Mouse (Mus musculus) right cerebral cortex, postnatal 10 days (tissue): ENCODE measurements at regions not wholly inside any gene's neighbourhood (a gene's known extent, or its start where the extent isn't known, plus 50 kb on each side); places are given as distances from the start of the nearest gene placed in this dataset.

Experiments
- DNase-seq, 2 experiments: peaks; one replicate each; pipeline ENCODE4 v3.0.0; 2021; ENCODE audit warnings: low spot score in 2 of 2

- no peak for DNase-seq
Measured at GRCm38 (mm10) chr5:79679051-79679450, 1340.9 kb upstream of the Adgrl3 start.

- DNase-seq, result no peak
Measured at GRCm38 (mm10) chr5:79680321-79680720, 1339.6 kb upstream of the Adgrl3 start.

- DNase-seq, result peak; percentile 20 to 29
Measured at GRCm38 (mm10) chr5:79706631-79707030, 1313.3 kb upstream of the Adgrl3 start.

DNA sequence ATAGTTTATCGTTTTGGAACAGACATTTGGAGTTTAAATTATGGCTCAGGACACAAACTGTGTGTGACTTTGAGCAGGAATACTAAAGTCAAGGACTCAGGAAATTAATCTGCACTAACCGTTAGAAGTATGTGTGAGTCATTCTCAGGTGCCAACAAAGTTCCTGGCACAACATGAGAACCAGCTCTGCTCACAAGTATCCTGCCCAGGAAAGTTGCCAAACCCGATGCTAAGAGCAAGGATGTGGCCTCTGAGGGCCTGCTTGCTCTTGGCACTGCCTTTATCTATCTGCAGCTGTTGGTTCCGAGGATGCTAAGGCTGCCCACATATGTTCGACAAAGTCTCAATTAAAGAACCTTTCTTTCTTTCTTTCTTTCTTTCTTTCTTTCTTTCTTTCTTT is 1285.1 kb upstream of the Adgrl3 start:
- DNase-seq, result peak in 1 of 2 experiments; percentile 17

DNA sequence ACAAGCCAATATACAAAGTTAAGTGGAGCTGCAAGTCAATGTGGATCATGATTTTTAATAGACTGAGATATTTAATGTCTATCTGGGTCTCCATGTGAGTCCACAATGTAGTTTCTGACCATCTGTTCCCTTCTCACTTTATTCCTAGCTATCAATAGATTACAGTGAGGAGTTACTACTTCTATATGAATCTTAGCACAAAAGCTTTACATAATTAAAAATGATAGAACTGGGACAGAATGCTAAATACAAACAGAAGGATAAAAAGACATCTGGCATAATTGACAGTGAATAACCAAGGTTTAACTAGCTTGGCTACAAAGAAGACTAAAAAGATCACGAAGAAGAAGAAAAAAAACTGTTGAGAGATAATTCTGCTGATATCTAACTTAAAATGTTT is 1235.5 kb upstream of the Adgrl3 start:
- no peak for DNase-seq

- DNase-seq, result no peak
Measured at GRCm38 (mm10) chr5:79826531-79826930, 1193.4 kb upstream of the Adgrl3 start.

- DNase-seq, result no peak
Measured at GRCm38 (mm10) chr5:79846456-79846855, 1173.5 kb upstream of the Adgrl3 start.

DNA sequence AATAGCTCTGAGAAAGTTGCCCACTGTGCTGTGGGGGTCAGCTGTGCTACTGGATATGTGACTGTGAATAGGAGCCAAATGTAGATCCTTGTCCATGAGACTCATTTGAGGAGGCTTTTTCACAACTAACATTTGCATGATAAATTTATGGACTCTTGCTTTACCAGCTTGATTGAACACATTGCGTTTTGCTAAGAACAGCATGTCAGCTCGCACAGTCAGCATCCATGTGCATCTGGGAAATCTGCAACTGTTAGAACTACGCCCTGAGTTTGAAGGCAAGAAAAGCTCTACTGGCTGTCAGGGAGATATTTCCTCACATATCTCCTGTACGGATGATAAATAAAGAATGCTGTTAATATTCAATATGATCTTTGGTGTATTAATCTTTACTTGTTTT is 1164.1 kb upstream of the Adgrl3 start:
- peak; percentile 31 to 59 for DNase-seq

DNA sequence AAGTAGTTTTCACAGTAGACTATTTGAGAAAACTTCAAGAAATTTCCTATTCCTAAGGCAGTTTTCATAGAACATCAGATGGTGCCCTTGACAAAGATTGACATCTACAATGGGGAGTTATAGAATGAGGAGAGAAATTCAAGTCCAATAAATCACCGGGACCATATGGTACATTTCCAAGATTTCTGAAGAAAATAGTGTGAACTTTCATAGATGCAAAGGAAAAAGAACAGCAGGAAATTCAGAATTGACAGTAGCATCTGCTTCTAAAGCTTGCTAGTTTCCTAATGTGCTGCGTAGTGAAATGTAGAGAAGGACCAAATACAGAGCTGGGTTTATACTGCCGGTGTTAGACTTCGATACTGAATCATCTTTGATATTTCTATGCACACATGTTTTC is 1119.2 kb upstream of the Adgrl3 start:
- no peak for DNase-seq

- DNase-seq, result peak in 1 of 2 experiments; percentile 21
Measured at GRCm38 (mm10) chr5:79905341-79905740, 1114.6 kb upstream of the Adgrl3 start.
